Mouse (Mus musculus): ENCODE results near the gene Dhrs9. TPM values are rescaled to one million over a fixed set of nuclear protein-coding genes. Genes with fewer than 3 reads are reported as not detected.

The Dhrs9 gene
- total and polyA plus RNA-seq, 3 experiments, result 0.08 to 0.35 (median 0.32) TPM

DNA sequence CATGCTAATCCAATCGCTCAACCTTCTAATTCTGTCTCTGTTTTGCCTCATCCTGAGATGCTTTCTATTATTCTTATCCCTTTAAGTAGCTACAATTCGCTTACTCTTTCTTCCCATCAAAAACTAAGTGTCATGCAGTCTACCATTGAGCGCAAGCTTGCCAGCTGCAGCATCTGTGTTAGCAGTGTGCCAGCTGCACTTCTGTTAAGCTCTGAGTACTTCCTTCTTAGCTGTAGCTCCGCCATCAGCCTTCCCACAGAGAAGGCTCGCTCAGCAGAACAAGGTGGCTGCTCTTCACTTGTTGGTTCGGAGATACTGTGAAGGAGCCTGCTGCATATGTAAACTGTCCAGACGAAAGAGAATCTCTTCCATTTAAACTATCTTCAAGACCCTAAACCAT is 22.1 kb downstream of the Dhrs9 start:
- H3K9ac ChIP-seq (ENCODE audit: low read depth, low read length), result no peak overlapping the region
- H3K27ac ChIP-seq, result no peak overlapping the region
- H3K36me3 ChIP-seq (ENCODE audit: control insufficient read depth, insufficient read depth, low read length), result no peaks in the 10 kb centered on the region
- no peak for TF ChIP-seq CTCF (IDR thresholded peaks at IDR 0.05)
- TF ChIP-seq POLR2A (IDR thresholded peaks at IDR 0.05; ENCODE audit: insufficient read depth, low read depth, low read length), result no peak
- no peak for TF ChIP-seq EP300 (IDR thresholded peaks at IDR 0.05; ENCODE audit: insufficient read depth, low read depth, low read length)
- WGBS, result 82% methylated on average over 7 of the region's 7 CpGs
- DNase-seq, result no peak
- H3K27me3 ChIP-seq (ENCODE audit: control insufficient read depth, insufficient read depth, low read length), result no peaks in the 10 kb centered on the region
- no peak overlapping the region for H3K4me3 ChIP-seq
- intact Hi-C loops (cut with DNase I), result no loop called here
- H3K79me2 ChIP-seq (replicated peaks; ENCODE audit: control insufficient read depth, insufficient read depth, low read length), result no peaks in the 10 kb centered on the region
- H3K4me1 ChIP-seq (ENCODE audit: control insufficient read depth, insufficient read depth, low read length), result no peaks in the 10 kb centered on the region

DNA sequence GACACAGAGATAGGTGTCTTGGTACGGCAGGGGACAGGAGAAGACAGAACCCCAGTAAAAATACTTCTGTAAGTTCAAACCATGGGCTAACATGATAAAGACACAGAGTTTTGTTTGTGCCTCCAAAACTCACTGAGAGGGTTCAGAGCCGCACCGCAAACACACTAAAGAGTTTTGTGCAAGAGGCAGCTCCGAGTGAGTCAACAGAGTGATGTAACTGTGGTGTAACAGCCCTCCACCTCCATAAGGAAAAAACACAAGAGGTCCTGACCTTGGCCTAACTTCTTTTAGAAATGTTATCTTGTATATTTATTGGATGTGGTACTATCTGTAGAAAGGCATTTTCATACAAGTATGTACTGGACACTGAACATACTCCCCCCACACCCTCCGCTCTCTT is 25.4 kb downstream of the Dhrs9 start:
- 87% methylated on average over 5 of the region's 5 CpGs for WGBS
- TF ChIP-seq POLR2A (IDR thresholded peaks at IDR 0.05; ENCODE audit: insufficient read depth, low read depth, low read length), result no peak
- no peak for TF ChIP-seq CTCF (IDR thresholded peaks at IDR 0.05)
- no peak for TF ChIP-seq EP300 (IDR thresholded peaks at IDR 0.05; ENCODE audit: insufficient read depth, low read depth, low read length)
- intact Hi-C loops (cut with DNase I), result no loop called here
- H3K4me1 ChIP-seq (ENCODE audit: control insufficient read depth, insufficient read depth, low read length), result no peaks in the 10 kb centered on the region
- no peak overlapping the region for H3K9ac ChIP-seq (ENCODE audit: low read depth, low read length)
- no peak for DNase-seq
- H3K79me2 ChIP-seq (replicated peaks; ENCODE audit: control insufficient read depth, insufficient read depth, low read length), result no peaks in the 10 kb centered on the region
- no peak overlapping the region for H3K27ac ChIP-seq
- H3K4me3 ChIP-seq, result no peak overlapping the region
- no peaks in the 10 kb centered on the region for H3K36me3 ChIP-seq (ENCODE audit: control insufficient read depth, insufficient read depth, low read length)
- no peaks in the 10 kb centered on the region for H3K27me3 ChIP-seq (ENCODE audit: control insufficient read depth, insufficient read depth, low read length)

DNA sequence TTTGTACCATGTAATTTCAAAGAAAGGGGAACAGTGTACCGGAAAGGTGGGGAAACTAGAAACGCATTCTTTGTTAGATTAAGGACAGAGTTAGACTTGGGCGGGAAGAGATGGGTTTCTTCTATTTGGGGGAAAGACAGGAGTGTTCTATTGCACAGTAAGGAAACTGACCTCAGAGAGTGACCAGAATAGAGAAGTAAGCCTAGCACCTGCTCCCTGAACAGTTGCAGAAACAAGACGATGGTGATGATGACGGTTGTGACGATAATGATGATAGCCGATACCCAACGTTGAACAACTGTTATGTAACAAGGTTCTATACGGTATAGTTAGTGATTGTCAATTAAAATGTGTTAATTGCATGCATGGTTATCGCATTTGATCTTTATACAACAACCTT is 34.3 kb downstream of the Dhrs9 start:
- Histone ChIP-seq H3K9ac (ENCODE audit: low read depth, low read length) (no peak overlapping the region), H3K36me3 (ENCODE audit: control insufficient read depth, insufficient read depth, low read length) (no peaks in the 10 kb centered on the region), H3K79me2 (replicated peaks; ENCODE audit: control insufficient read depth, insufficient read depth, low read length) (no peaks in the 10 kb centered on the region), H3K27me3 (ENCODE audit: control insufficient read depth, insufficient read depth, low read length) (no peaks in the 10 kb centered on the region), H3K4me3 (no peak overlapping the region), H3K4me1 (ENCODE audit: control insufficient read depth, insufficient read depth, low read length) (no peaks in the 10 kb centered on the region), H3K27ac (no peak overlapping the region)
- intact Hi-C loops (cut with DNase I), result no loop called here
- DNase-seq, result no peak
- TF ChIP-seq POLR2A (IDR thresholded peaks at IDR 0.05; ENCODE audit: insufficient read depth, low read depth, low read length) (no peak), CTCF (IDR thresholded peaks at IDR 0.05) (no peak), EP300 (IDR thresholded peaks at IDR 0.05; ENCODE audit: insufficient read depth, low read depth, low read length) (no peak)
- WGBS, result 91% methylated on average over 10 of the region's 10 CpGs

DNA sequence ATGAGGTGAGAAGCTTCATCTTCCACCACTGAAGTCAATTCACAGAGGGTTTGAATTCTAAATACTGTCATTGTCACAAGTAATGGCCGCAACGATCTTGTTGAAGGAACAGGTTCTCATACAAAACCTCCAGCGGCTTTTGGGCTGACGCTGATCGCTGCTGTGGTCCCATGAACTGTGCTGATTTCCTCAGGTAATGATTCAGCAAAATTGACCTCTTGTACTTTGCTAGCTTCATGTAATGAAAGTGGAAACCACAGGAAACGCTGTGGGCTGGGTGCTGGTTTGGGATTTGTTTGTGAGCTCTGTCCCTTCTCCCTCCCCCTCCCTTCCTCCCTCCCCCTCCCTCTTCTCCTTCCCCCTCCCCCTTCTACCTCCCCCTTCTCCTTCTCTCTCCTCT is 34.8 kb downstream of the Dhrs9 start:
- no peak overlapping the region for H3K9ac ChIP-seq (ENCODE audit: low read depth, low read length)
- no peak overlapping the region for H3K4me3 ChIP-seq
- no peaks in the 10 kb centered on the region for H3K27me3 ChIP-seq (ENCODE audit: control insufficient read depth, insufficient read depth, low read length)
- H3K4me1 ChIP-seq (ENCODE audit: control insufficient read depth, insufficient read depth, low read length), result no peaks in the 10 kb centered on the region
- DNase-seq, result no peak
- intact Hi-C loops (cut with DNase I), result no loop called here
- TF ChIP-seq CTCF (IDR thresholded peaks at IDR 0.05), result no peak
- WGBS, result 78% methylated on average over 6 of the region's 6 CpGs
- H3K79me2 ChIP-seq (replicated peaks; ENCODE audit: control insufficient read depth, insufficient read depth, low read length), result no peaks in the 10 kb centered on the region
- H3K27ac ChIP-seq, result no peak overlapping the region
- no peaks in the 10 kb centered on the region for H3K36me3 ChIP-seq (ENCODE audit: control insufficient read depth, insufficient read depth, low read length)

DNA sequence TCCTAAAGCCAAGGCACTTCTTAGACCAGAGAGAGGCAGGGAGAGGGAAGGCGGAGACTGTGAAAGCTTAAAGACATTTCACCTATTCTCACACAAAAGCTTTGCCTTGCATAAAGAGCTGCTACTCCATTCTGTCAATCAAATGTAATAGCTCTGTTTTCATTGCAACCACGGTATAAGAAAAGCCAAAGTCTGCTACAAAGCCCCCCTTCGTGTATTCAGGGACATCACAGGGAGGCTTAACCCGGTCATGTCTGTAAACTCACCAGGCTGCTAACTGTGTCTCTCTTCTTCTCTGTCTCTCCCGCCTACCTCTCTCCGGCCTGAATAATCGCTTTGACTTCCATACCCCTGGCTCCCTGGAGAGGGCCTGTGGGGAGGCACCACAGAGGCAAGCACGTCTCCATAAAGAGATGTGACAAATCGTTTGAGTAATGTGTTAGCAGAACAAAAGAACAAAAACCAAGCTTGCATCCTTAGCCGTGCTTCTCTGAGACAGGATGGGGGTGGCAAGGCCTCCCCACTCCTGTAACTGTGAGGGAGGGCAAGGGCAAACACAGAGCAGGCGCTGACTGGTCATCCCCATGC is 38.1 kb downstream of the Dhrs9 start:
- no peak for TF ChIP-seq POLR2A (IDR thresholded peaks at IDR 0.05; ENCODE audit: insufficient read depth, low read depth, low read length)
- no peak for TF ChIP-seq CTCF (IDR thresholded peaks at IDR 0.05)
- no peak for TF ChIP-seq EP300 (IDR thresholded peaks at IDR 0.05; ENCODE audit: insufficient read depth, low read depth, low read length)
- intact Hi-C loops (cut with DNase I), result no loop called here
- no peak overlapping the region for H3K27ac ChIP-seq
- H3K27me3 ChIP-seq (ENCODE audit: control insufficient read depth, insufficient read depth, low read length), result no peaks in the 10 kb centered on the region
- DNase-seq, result no peak
- H3K79me2 ChIP-seq (replicated peaks; ENCODE audit: control insufficient read depth, insufficient read depth, low read length), result no peaks in the 10 kb centered on the region
- H3K4me1 ChIP-seq (ENCODE audit: control insufficient read depth, insufficient read depth, low read length), result no peaks in the 10 kb centered on the region
- H3K36me3 ChIP-seq (ENCODE audit: control insufficient read depth, insufficient read depth, low read length), result no peaks in the 10 kb centered on the region
- no peak overlapping the region for H3K9ac ChIP-seq (ENCODE audit: low read depth, low read length)
- 38% methylated on average over 11 of the region's 11 CpGs for WGBS
- H3K4me3 ChIP-seq, result no peak overlapping the region

DNA sequence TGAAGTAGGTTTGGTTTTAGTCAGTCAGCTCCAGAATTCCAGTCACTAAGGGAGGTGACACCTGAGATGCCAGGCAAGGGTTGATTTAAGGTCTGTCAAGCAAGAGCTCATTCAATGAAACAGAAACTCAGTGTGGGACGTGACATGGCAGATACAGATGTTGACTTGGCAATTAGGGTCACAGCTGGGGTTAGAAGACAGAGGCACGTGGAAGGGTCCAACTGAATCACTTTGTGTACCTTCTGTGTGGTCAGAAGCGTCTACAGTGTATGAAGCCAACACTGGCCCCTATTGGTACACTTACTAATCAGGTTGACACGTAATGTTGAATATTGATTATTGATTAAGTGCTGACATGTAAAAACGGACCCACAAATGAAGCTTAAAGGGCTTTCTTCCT is 44.6 kb downstream of the Dhrs9 start:
- no peak for DNase-seq
- TF ChIP-seq CTCF (IDR thresholded peaks at IDR 0.05) (no peak), POLR2A (IDR thresholded peaks at IDR 0.05; ENCODE audit: insufficient read depth, low read depth, low read length) (no peak), EP300 (IDR thresholded peaks at IDR 0.05; ENCODE audit: insufficient read depth, low read depth, low read length) (no peak)
- Histone ChIP-seq H3K9ac (ENCODE audit: low read depth, low read length) (no peak overlapping the region), H3K27me3 (ENCODE audit: control insufficient read depth, insufficient read depth, low read length) (no peaks in the 10 kb centered on the region), H3K36me3 (ENCODE audit: control insufficient read depth, insufficient read depth, low read length) (no peaks in the 10 kb centered on the region), H3K79me2 (replicated peaks; ENCODE audit: control insufficient read depth, insufficient read depth, low read length) (no peaks in the 10 kb centered on the region), H3K27ac (no peak overlapping the region), H3K4me1 (ENCODE audit: control insufficient read depth, insufficient read depth, low read length) (no peaks in the 10 kb centered on the region), H3K4me3 (no peak overlapping the region)
- intact Hi-C loops (cut with DNase I), result loop anchor here (5.0 kb wide), 1 partner anchor 323 kb away; no protein-coding TSS in a partner anchor
- WGBS, result 57% methylated on average over 5 of the region's 5 CpGs

Measured in heart, adult 2 months (tissue).